Mouse (Mus musculus) bone marrow macrophage, adult 2 months (primary cell): ENCODE measurements around the gene Crip1.

Experiments
- CTCF ChIP-seq: IDR thresholded peaks from 2 replicates; pipeline ENCODE4 v1.5.1; 2012; ENCODE audit warnings: low read depth, mild to moderate bottlenecking, low read length, moderate library complexity
- POLR2A ChIP-seq: IDR thresholded peaks from 2 replicates; pipeline ENCODE4 v1.6.1; 2012; ENCODE audit warnings: mild to moderate bottlenecking, low read depth, low read length, borderline replicate concordance

DNA sequence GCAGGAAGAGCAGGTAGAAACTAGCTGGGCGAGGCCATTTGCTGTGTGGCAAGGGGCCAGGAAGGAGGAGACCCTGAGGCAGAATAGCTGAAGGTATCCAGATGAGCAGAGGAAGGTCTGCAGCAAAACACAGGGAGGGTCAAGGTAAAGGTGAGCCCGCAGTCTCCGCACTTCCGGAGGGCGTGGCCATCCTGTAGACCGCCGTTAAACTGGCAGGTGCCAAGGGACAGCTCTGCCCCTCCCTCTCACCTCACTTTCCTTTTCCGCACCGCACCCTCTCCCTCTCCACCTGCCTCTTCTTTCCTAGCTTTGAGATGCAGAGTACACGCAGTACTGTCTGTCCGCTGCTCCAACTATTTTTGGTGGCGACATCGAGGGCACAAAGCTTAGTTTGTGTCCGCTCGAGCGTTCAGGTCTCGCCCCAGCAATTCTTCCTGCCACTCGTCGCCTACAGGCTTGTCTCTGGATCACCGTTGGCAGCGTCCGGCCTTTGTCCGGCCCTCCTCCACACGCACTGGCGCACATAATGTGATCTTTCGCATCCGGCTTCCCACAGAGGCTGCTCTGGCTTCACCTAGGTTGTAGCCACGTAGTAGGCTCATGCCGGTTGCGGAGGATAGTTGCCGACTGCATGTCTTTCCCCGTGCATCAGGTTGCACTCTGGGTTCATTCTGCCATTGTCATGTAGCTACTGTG, 9.1 kb downstream of the Crip1 start:
- TF ChIP-seq CTCF (no peak), POLR2A (no peak)
